Mouse (Mus musculus): ENCODE measurements around the gene Usp10. TPM values are rescaled to one million over a fixed set of nuclear protein-coding genes. Genes with fewer than 3 reads are reported as not detected.

The Usp10 gene
- total and polyA plus RNA-seq, 3 experiments = 42.7 to 108 (median 61.0) TPM

DNA sequence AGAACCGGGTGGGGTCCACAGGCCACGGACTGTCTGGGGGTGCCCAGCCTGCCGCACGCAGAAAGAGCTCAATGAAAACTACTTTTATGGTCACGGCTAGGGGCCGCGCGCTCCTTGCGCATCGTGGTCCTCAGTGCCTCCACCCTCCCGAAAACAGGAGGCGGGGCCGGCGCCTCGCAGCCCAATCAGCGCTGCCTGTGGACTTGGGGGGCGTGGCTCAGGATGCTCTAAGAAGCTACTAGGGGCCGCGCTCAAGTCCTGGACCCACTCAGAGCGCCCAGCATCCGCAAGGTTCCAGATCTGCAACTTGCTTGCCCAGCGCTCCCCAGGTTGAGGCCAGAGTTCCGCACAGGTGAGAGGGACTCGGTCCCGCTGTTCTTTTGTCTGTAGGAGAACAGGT, 82.1 kb downstream of the Usp10 start, which contains the start of gene Crispld2:
Crispld2 (plus strand) TSS at position 190 of the 400 bp plus-strand sequence.
- no peaks in the 10 kb centered on the region for H3K4me1 ChIP-seq (ENCODE audit: insufficient read depth, low read depth, low read length)
- no peak for ATAC-seq (ENCODE audit: extremely low read depth, insufficient number of reproducible peaks, low FRiP score, poor library complexity, severe bottlenecking)
- no peak within 1 kb of the TSS for H3K4me3 ChIP-seq (ENCODE audit: low read depth, low read length)
- no peaks in the 10 kb centered on the region for H3K9me3 ChIP-seq (replicated peaks)
- H3K36me3 ChIP-seq (replicated peaks) = no peaks in the 10 kb centered on the region
- peaks cover 52% of the 10 kb centered on the region for H3K27me3 ChIP-seq (ENCODE audit: insufficient read depth, low read length)
- DNase-seq (ENCODE audit: low spot score) = no peak
- TF ChIP-seq GATA1 (IDR thresholded peaks at IDR 0.05; ENCODE audit: borderline replicate concordance, low read length) = no peak

- DNase-seq (ENCODE audit: low spot score) (no peak), ATAC-seq (ENCODE audit: extremely low read depth, insufficient number of reproducible peaks, low FRiP score, poor library complexity, severe bottlenecking) (no peak)
- TF ChIP-seq POLR2AphosphoS5 (IDR thresholded peaks at IDR 0.05; ENCODE audit: insufficient replicate concordance, low read depth, low read length) = no peak
- TF ChIP-seq CTCF (IDR thresholded peaks at IDR 0.05; ENCODE audit: low read depth, low read length) = no peak
- no peak for TF ChIP-seq GATA2 (IDR thresholded peaks at IDR 0.05; ENCODE audit: borderline replicate concordance, low read depth, low read length)
- no peak for TF ChIP-seq TAL1 (conservative IDR thresholded peaks at IDR 0.05; ENCODE audit: low read depth, low read length)
- no peak for TF ChIP-seq GATA1 (IDR thresholded peaks at IDR 0.05; ENCODE audit: borderline replicate concordance, low read length)
- H3K36me3 ChIP-seq (replicated peaks) = no peaks in the 10 kb centered on the region
- no peaks in the 10 kb centered on the region for H3K4me1 ChIP-seq (ENCODE audit: insufficient read depth, low read depth, low read length)
- no peaks in the 10 kb centered on the region for H3K9me3 ChIP-seq (replicated peaks)
- peaks cover 54% of the 10 kb centered on the region for H3K27me3 ChIP-seq (ENCODE audit: insufficient read depth, low read length)
- H3K4me3 ChIP-seq (ENCODE audit: low read depth, low read length) = no peak overlapping the region
Observed at GRCm38 (mm10) chr8:119994114-119994513, 84.0 kb downstream of the Usp10 start.

DNA sequence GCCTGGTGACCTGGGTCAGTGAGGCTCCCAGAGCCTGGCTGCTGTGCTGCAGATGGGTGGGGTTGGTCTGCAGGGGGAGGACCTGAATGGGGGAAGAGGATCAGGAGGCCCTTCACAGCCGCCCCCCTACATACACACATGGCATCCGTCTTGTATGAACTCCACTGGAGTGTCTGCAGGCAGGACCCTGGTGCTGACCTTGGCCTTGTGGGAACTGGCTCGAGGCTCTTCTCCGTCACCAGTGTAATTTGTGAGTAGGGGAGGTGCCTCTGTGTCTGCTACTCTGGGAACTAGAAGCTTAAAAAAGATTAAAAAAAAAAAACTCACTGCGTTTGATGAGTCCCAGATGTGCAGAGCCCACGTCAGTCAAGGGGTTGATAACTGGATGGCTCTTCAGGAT, 84.4 kb downstream of the Usp10 start:
- ATAC-seq (ENCODE audit: extremely low read depth, insufficient number of reproducible peaks, low FRiP score, poor library complexity, severe bottlenecking) (no peak), DNase-seq (ENCODE audit: low spot score) (no peak)
- 0 out of 2 replicates have a peak, but pooled peaks cover under 1% of the 10 kb centered on the region for H3K9me3 ChIP-seq (replicated peaks)
- no peaks in the 10 kb centered on the region for H3K36me3 ChIP-seq (replicated peaks)
- no peaks in the 10 kb centered on the region for H3K4me1 ChIP-seq (ENCODE audit: insufficient read depth, low read depth, low read length)
- no peak overlapping the region for H3K4me3 ChIP-seq (ENCODE audit: low read depth, low read length)
- no peak for TF ChIP-seq CTCF (IDR thresholded peaks at IDR 0.05; ENCODE audit: low read depth, low read length)
- TF ChIP-seq GATA1 (IDR thresholded peaks at IDR 0.05; ENCODE audit: borderline replicate concordance, low read length) = no peak
- no peak for TF ChIP-seq POLR2AphosphoS5 (IDR thresholded peaks at IDR 0.05; ENCODE audit: insufficient replicate concordance, low read depth, low read length)
- no peak for TF ChIP-seq TAL1 (conservative IDR thresholded peaks at IDR 0.05; ENCODE audit: low read depth, low read length)
- TF ChIP-seq GATA2 (IDR thresholded peaks at IDR 0.05; ENCODE audit: borderline replicate concordance, low read depth, low read length) = no peak
- peaks cover 54% of the 10 kb centered on the region for H3K27me3 ChIP-seq (ENCODE audit: insufficient read depth, low read length)

DNA sequence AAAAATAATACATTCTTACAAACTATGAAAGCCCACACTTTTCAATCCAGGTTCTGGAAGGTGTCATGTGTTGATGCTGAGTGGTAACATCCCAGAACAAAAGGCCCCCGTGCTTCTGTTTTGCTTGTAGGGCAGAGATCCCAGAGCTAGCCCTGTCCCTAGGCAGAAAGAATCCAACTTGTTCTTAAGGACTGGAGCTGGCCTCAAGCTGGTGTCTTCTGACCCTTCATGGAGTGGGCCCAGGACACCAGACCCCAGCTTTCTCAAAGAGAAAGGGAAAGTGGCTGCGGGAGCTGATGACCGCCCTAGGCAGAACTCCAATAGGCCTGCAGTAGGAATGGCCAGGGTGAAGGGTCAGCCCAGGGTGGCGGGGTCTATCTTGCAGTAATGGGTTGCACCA, 87.1 kb downstream of the Usp10 start:
- H3K4me1 ChIP-seq (ENCODE audit: insufficient read depth, low read depth, low read length) = no peaks in the 10 kb centered on the region
- peaks cover 40% of the 10 kb centered on the region for H3K27me3 ChIP-seq (ENCODE audit: insufficient read depth, low read length)
- H3K9me3 ChIP-seq (replicated peaks) = 0 out of 2 replicates have a peak, but pooled peaks cover 2% of the 10 kb centered on the region
- ATAC-seq (ENCODE audit: extremely low read depth, insufficient number of reproducible peaks, low FRiP score, poor library complexity, severe bottlenecking) (no peak), DNase-seq (ENCODE audit: low spot score) (no peak)
- H3K36me3 ChIP-seq (replicated peaks) = no peaks in the 10 kb centered on the region
- H3K4me3 ChIP-seq (ENCODE audit: low read depth, low read length) = no peak overlapping the region
- TF ChIP-seq POLR2AphosphoS5 (IDR thresholded peaks at IDR 0.05; ENCODE audit: insufficient replicate concordance, low read depth, low read length) (no peak), CTCF (IDR thresholded peaks at IDR 0.05; ENCODE audit: low read depth, low read length) (no peak), TAL1 (conservative IDR thresholded peaks at IDR 0.05; ENCODE audit: low read depth, low read length) (no peak), GATA2 (IDR thresholded peaks at IDR 0.05; ENCODE audit: borderline replicate concordance, low read depth, low read length) (no peak), GATA1 (IDR thresholded peaks at IDR 0.05; ENCODE audit: borderline replicate concordance, low read length) (no peak)

- no peak for DNase-seq (ENCODE audit: low spot score)
- Histone ChIP-seq H3K27me3 (ENCODE audit: insufficient read depth, low read length) (peaks cover 41% of the 10 kb centered on the region), H3K4me3 (ENCODE audit: low read depth, low read length) (no peak overlapping the region), H3K36me3 (replicated peaks) (no peaks in the 10 kb centered on the region), H3K4me1 (ENCODE audit: insufficient read depth, low read depth, low read length) (peaks cover 4% of the 10 kb centered on the region), H3K9me3 (replicated peaks) (0 out of 2 replicates have a peak, but pooled peaks cover 2% of the 10 kb centered on the region)
- TF ChIP-seq POLR2AphosphoS5 (IDR thresholded peaks at IDR 0.05; ENCODE audit: insufficient replicate concordance, low read depth, low read length) (no peak), GATA2 (IDR thresholded peaks at IDR 0.05; ENCODE audit: borderline replicate concordance, low read depth, low read length) (no peak), GATA1 (IDR thresholded peaks at IDR 0.05; ENCODE audit: borderline replicate concordance, low read length) (no peak), CTCF (IDR thresholded peaks at IDR 0.05; ENCODE audit: low read depth, low read length) (no peak), TAL1 (conservative IDR thresholded peaks at IDR 0.05; ENCODE audit: low read depth, low read length) (no peak)
- no peak for ATAC-seq (ENCODE audit: extremely low read depth, insufficient number of reproducible peaks, low FRiP score, poor library complexity, severe bottlenecking)
Observed at GRCm38 (mm10) chr8:120000461-120000860, 90.3 kb downstream of the Usp10 start.

GRCm38 (mm10) chr8:120001712-120002111, 91.6 kb downstream of the Usp10 start:
- no peak for DNase-seq (ENCODE audit: low spot score)
- Histone ChIP-seq H3K4me3 (ENCODE audit: low read depth, low read length) (no peak overlapping the region), H3K9me3 (replicated peaks) (0 out of 2 replicates have a peak, but pooled peaks cover 2% of the 10 kb centered on the region), H3K36me3 (replicated peaks) (no peaks in the 10 kb centered on the region), H3K27me3 (ENCODE audit: insufficient read depth, low read length) (peaks cover 43% of the 10 kb centered on the region), H3K4me1 (ENCODE audit: insufficient read depth, low read depth, low read length) (peaks cover 4% of the 10 kb centered on the region)
- no peak for ATAC-seq (ENCODE audit: extremely low read depth, insufficient number of reproducible peaks, low FRiP score, poor library complexity, severe bottlenecking)
- TF ChIP-seq POLR2AphosphoS5 (IDR thresholded peaks at IDR 0.05; ENCODE audit: insufficient replicate concordance, low read depth, low read length) (no peak), CTCF (IDR thresholded peaks at IDR 0.05; ENCODE audit: low read depth, low read length) (no peak)

DNA sequence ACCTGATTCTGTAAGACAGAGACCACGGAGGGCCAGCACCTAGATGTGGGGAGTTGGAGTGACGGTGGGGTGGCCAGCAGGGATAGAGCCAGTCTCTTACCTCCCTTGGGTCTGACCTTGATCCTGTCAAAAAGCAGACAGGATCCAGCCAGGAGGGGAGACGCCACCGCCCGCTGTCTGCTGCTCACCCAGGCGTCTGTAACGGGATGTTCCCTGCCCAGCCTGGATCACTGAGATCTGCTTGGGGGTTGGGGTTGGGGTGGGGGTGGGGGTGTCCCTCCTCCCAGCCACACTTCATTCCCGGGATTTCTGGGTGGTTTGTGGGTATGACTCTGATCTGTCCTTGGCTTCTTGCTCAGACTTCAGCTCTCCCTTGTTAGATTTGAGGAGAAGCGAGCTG, 92.2 kb downstream of the Usp10 start:
- no peak for TF ChIP-seq GATA1 (IDR thresholded peaks at IDR 0.05; ENCODE audit: borderline replicate concordance, low read length)
- no peak for TF ChIP-seq GATA2 (IDR thresholded peaks at IDR 0.05; ENCODE audit: borderline replicate concordance, low read depth, low read length)
- TF ChIP-seq CTCF (IDR thresholded peaks at IDR 0.05; ENCODE audit: low read depth, low read length) = no peak
- no peak for TF ChIP-seq POLR2AphosphoS5 (IDR thresholded peaks at IDR 0.05; ENCODE audit: insufficient replicate concordance, low read depth, low read length)
- TF ChIP-seq TAL1 (conservative IDR thresholded peaks at IDR 0.05; ENCODE audit: low read depth, low read length) = no peak
- no peak overlapping the region for H3K4me3 ChIP-seq (ENCODE audit: low read depth, low read length)
- peaks cover 4% of the 10 kb centered on the region for H3K4me1 ChIP-seq (ENCODE audit: insufficient read depth, low read depth, low read length)
- H3K27me3 ChIP-seq (ENCODE audit: insufficient read depth, low read length) = peaks cover 47% of the 10 kb centered on the region
- H3K9me3 ChIP-seq (replicated peaks) = 0 out of 2 replicates have a peak, but pooled peaks cover 2% of the 10 kb centered on the region
- no peaks in the 10 kb centered on the region for H3K36me3 ChIP-seq (replicated peaks)
- DNase-seq (ENCODE audit: low spot score) (no peak), ATAC-seq (ENCODE audit: extremely low read depth, insufficient number of reproducible peaks, low FRiP score, poor library complexity, severe bottlenecking) (no peak)

Data from G1E (cell line).